Mouse (Mus musculus): ENCODE measurements at regions not wholly inside any gene's neighbourhood (a gene's known extent, or its start where the extent isn't known, plus 50 kb on each side); places are given as distances from the start of the nearest gene placed in this dataset.

DNA sequence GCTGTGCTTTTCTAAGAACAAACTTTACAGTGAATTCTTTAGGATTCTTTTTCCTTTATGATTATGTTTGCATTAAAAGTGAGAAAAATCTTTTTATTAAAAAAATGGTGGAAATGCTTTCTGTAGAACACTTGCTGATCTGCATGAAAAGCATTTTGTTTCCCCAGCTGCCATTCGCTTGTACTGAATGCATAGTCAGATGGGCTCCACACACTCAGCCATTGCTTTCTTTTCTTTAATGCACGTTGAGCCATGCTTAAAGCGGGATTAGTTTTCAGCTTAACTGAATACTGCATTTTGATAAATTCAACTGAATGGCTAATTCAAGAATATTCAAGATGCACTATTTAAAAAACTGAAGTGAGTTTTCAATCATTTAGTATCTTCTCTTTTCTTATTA, 947.2 kb upstream of the Got2 start:
- H3K4me3 ChIP-seq (ENCODE audit: low read depth, low read length): no peak overlapping the region
- 68% methylated on average over 3 of the region's 3 CpGs for WGBS
- ATAC-seq (ENCODE audit: low read depth): no peak

DNA sequence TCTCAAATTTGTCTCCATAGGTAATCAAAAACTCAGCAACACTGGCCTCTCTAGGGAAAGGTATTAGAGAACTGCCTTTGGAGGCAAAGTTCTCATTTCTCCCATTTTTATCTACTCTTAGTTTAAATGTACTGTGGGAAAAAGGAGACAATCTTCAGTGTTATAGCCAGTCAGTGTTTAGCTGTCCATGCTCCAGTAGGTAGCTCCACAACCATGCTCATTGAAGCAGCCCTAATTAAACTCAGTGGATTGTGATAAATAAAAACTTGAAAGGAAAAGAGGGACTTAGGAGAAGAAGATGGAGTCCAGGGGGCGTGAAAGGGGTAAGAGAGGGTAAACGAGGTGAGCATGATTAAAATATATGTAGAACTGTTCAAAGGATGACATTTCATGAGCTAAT, 946.3 kb upstream of the Got2 start:
- ATAC-seq (ENCODE audit: low read depth) (no peak), DNase-seq (ENCODE audit: low spot score) (no peak)
- no peaks in the 10 kb centered on the region for H3K4me1 ChIP-seq (ENCODE audit: control insufficient read depth, insufficient read depth, low read length)
- no peak overlapping the region for H3K4me3 ChIP-seq (ENCODE audit: low read depth, low read length)
- H3K9me3 ChIP-seq (ENCODE audit: control insufficient read depth, low read length): no peaks in the 10 kb centered on the region
- no peak overlapping the region for H3K27ac ChIP-seq (replicated peaks; ENCODE audit: low read depth, low read length)
- no peak overlapping the region for H3K4me2 ChIP-seq (ENCODE audit: low read depth, low read length)
- no peaks in the 10 kb centered on the region for H3K36me3 ChIP-seq (ENCODE audit: control insufficient read depth, insufficient read depth, low read length)
- H3K27me3 ChIP-seq (replicated peaks; ENCODE audit: control insufficient read depth, insufficient read depth, low read length): no peaks in the 10 kb centered on the region
- WGBS: 69% methylated on average over 2 of the region's 2 CpGs
- no peak overlapping the region for H3K9ac ChIP-seq (ENCODE audit: low read depth, low read length)

More for the DNA sequence above, 947.2 kb upstream of the Got2 start:
- H3K36me3 ChIP-seq (ENCODE audit: control insufficient read depth, insufficient read depth, low read length): no peaks in the 10 kb centered on the region
- no peak overlapping the region for H3K9ac ChIP-seq (ENCODE audit: low read depth, low read length)
- no peak overlapping the region for H3K27ac ChIP-seq (replicated peaks; ENCODE audit: low read depth, low read length)
- no peaks in the 10 kb centered on the region for H3K9me3 ChIP-seq (ENCODE audit: control insufficient read depth, low read length)
- no peak for DNase-seq (ENCODE audit: low spot score)
- no peak overlapping the region for H3K4me2 ChIP-seq (ENCODE audit: low read depth, low read length)
- no peaks in the 10 kb centered on the region for H3K27me3 ChIP-seq (replicated peaks; ENCODE audit: control insufficient read depth, insufficient read depth, low read length)
- no peaks in the 10 kb centered on the region for H3K4me1 ChIP-seq (ENCODE audit: control insufficient read depth, insufficient read depth, low read length)

DNA sequence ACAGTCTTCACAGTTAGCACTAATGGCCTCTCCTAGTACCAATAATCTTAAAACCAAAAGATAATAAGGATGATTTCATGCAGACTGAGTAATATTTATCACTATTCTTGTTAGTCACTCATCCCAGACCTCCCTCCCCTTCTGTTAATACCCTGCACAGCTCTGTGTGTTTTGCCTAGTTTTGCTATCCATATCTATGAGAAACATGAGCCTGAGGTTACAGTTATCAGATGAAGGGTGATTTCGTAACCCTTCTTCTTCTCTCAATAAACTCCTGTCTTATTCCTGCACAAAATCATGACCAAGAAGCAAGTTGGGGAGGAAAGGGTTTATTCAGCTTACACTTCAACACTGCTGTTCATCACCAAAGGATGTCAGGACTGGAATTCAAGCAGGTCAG, 940.9 kb upstream of the Got2 start:
- Histone ChIP-seq H3K4me1 (ENCODE audit: control insufficient read depth, insufficient read depth, low read length) (no peaks in the 10 kb centered on the region), H3K4me2 (ENCODE audit: low read depth, low read length) (no peak overlapping the region), H3K9me3 (ENCODE audit: control insufficient read depth, low read length) (no peaks in the 10 kb centered on the region), H3K4me3 (ENCODE audit: low read depth, low read length) (no peak overlapping the region), H3K27ac (replicated peaks; ENCODE audit: low read depth, low read length) (no peak overlapping the region), H3K36me3 (ENCODE audit: control insufficient read depth, insufficient read depth, low read length) (no peaks in the 10 kb centered on the region), H3K27me3 (replicated peaks; ENCODE audit: control insufficient read depth, insufficient read depth, low read length) (no peaks in the 10 kb centered on the region), H3K9ac (ENCODE audit: low read depth, low read length) (no peak overlapping the region)
- no peak for DNase-seq (ENCODE audit: low spot score)
- WGBS: 93% methylated on average over 1 of the region's 1 CpGs
- no peak for ATAC-seq (ENCODE audit: low read depth)

DNA sequence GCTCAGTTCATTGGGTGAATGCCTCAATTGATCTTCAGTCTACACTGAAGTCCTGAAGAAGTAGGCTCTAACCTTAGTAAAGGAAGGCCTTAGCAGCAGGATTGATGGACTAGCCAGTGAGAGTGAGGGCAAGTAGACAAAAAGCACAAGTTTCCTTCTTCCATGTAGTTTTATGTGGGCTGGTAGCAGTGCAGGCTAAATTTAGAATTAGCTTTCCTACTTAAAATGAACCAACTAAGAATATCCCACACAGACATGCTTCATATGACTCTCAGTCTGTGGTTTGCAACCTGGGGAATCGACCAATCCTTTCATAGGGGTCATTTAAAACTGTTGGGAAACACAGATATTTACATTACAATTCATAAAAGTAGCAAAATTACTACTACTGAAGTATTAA, 922.2 kb upstream of the Got2 start:
- 76% methylated on average over 1 of the region's 1 CpGs for WGBS
- Histone ChIP-seq H3K27ac (replicated peaks; ENCODE audit: low read depth, low read length) (no peak overlapping the region), H3K4me2 (ENCODE audit: low read depth, low read length) (no peak overlapping the region), H3K4me1 (ENCODE audit: control insufficient read depth, insufficient read depth, low read length) (no peaks in the 10 kb centered on the region), H3K4me3 (ENCODE audit: low read depth, low read length) (no peak overlapping the region), H3K27me3 (replicated peaks; ENCODE audit: control insufficient read depth, insufficient read depth, low read length) (no peaks in the 10 kb centered on the region), H3K9ac (ENCODE audit: low read depth, low read length) (no peak overlapping the region), H3K9me3 (ENCODE audit: control insufficient read depth, low read length) (no peaks in the 10 kb centered on the region), H3K36me3 (ENCODE audit: control insufficient read depth, insufficient read depth, low read length) (no peaks in the 10 kb centered on the region)
- ATAC-seq (ENCODE audit: low read depth) (no peak), DNase-seq (ENCODE audit: low spot score) (no peak)

All from embryonic facial prominence, embryonic 14.5 days (tissue).